Mouse (Mus musculus): ENCODE measurements around the gene Asic2. TPM values are rescaled to one million over a fixed set of nuclear protein-coding genes. Genes with fewer than 3 reads are reported as not detected.

The Asic2 gene
- polyA plus RNA-seq, 1 experiment = 39.7 TPM

GRCm38 (mm10) chr11:81071836-81072235 is 896.4 kb downstream of the Asic2 start:
- no peak for DNase-seq
- no peak overlapping the region for H3K4me3 ChIP-seq (replicated peaks; ENCODE audit: insufficient read depth, low read depth, low read length)
- 98% methylated on average over 4 of the region's 4 CpGs for WGBS
- H3K4me1 ChIP-seq (ENCODE audit: control insufficient read depth, insufficient read depth, low read length) = no peaks in the 10 kb centered on the region
- H3K27ac ChIP-seq (ENCODE audit: insufficient read depth, low read length) = no peak overlapping the region
- TF ChIP-seq POLR2A (IDR thresholded peaks at IDR 0.05; ENCODE audit: borderline replicate concordance, insufficient read depth, low read length) = no peak
- no peak for TF ChIP-seq CTCF (IDR thresholded peaks at IDR 0.05; ENCODE audit: borderline replicate concordance, insufficient read depth, low read depth, low read length)
- H3K27me3 ChIP-seq (ENCODE audit: control insufficient read depth, insufficient read depth, low read length) = no peaks in the 10 kb centered on the region

DNA sequence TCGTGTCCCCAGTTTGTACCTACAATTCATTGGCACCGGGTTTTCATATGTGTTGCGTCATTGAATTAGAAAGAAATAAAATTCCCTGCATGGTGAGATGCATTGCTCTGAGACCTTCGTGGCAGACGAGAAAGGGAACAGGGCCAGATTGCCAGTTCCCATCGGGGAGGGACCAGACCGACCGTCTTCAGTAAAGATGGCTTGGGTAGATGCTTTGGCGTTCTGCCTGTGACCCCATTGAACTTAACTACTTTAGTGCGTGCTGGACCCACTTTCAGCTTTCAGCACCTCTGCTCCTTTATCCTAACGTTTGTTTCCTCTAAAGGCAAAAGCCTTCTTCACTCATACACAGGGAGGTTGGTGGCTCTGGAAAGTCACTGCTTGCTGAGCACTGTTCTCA is 902.9 kb downstream of the Asic2 start:
- H3K4me1 ChIP-seq (ENCODE audit: control insufficient read depth, insufficient read depth, low read length) = no peaks in the 10 kb centered on the region; the same call in 1 of the 2 replicates
- TF ChIP-seq POLR2A (IDR thresholded peaks at IDR 0.05; ENCODE audit: borderline replicate concordance, insufficient read depth, low read length) = no peak
- TF ChIP-seq CTCF (IDR thresholded peaks at IDR 0.05; ENCODE audit: borderline replicate concordance, insufficient read depth, low read depth, low read length) = no peak
- 67% methylated on average over 11 of the region's 11 CpGs for WGBS
- H3K4me3 ChIP-seq (replicated peaks; ENCODE audit: insufficient read depth, low read depth, low read length) = no peak overlapping the region
- H3K27me3 ChIP-seq (ENCODE audit: control insufficient read depth, insufficient read depth, low read length) = no peaks in the 10 kb centered on the region
- DNase-seq = no peak
- no peak overlapping the region for H3K27ac ChIP-seq (ENCODE audit: insufficient read depth, low read length)

- Histone ChIP-seq H3K4me3 (replicated peaks; ENCODE audit: insufficient read depth, low read depth, low read length) (no peak overlapping the region), H3K27ac (ENCODE audit: insufficient read depth, low read length) (no peak overlapping the region), H3K27me3 (ENCODE audit: control insufficient read depth, insufficient read depth, low read length) (no peaks in the 10 kb centered on the region), H3K4me1 (ENCODE audit: control insufficient read depth, insufficient read depth, low read length) (no peaks in the 10 kb centered on the region; the same call in 1 of the 2 replicates)
- 72% methylated on average over 2 of the region's 2 CpGs for WGBS
- DNase-seq = no peak
- TF ChIP-seq POLR2A (IDR thresholded peaks at IDR 0.05; ENCODE audit: borderline replicate concordance, insufficient read depth, low read length) = no peak
- TF ChIP-seq CTCF (IDR thresholded peaks at IDR 0.05; ENCODE audit: borderline replicate concordance, insufficient read depth, low read depth, low read length) = no peak
These were observed 904.3 kb downstream of the Asic2 start for GRCm38 (mm10) chr11:81064006-81064405.

GRCm38 (mm10) chr11:81060077-81060476 is 908.2 kb downstream of the Asic2 start:
- Histone ChIP-seq H3K4me3 (replicated peaks; ENCODE audit: insufficient read depth, low read depth, low read length) (no peak overlapping the region), H3K27ac (ENCODE audit: insufficient read depth, low read length) (no peak overlapping the region), H3K27me3 (ENCODE audit: control insufficient read depth, insufficient read depth, low read length) (no peaks in the 10 kb centered on the region), H3K4me1 (ENCODE audit: control insufficient read depth, insufficient read depth, low read length) (peaks cover 6% of the 10 kb centered on the region)
- 83% methylated on average over 2 of the region's 2 CpGs for WGBS
- no peak for DNase-seq
- TF ChIP-seq CTCF (IDR thresholded peaks at IDR 0.05; ENCODE audit: borderline replicate concordance, insufficient read depth, low read depth, low read length) = no peak
- no peak for TF ChIP-seq POLR2A (IDR thresholded peaks at IDR 0.05; ENCODE audit: borderline replicate concordance, insufficient read depth, low read length)

DNA sequence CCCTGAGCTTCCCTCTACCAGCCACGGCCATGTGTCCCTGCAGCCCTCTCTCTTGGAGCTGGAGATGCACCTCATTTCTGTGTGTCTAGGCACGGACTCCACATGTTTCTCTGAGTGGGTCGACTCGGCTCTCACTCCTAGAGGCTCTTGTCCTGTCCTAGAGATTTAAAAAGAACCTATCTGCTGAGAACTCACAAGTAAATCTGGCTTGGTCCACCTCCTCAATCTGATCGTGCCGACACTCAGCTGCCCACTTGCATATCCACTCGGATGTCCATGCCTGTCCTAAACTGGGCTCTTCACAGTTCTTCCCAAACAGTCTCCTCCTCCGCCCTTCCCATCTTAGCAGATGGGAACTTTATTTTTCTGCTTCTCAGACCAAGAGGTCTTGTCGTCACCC is 908.7 kb downstream of the Asic2 start:
- no peak for DNase-seq
- H3K4me1 ChIP-seq (ENCODE audit: control insufficient read depth, insufficient read depth, low read length) = peaks cover 6% of the 10 kb centered on the region
- H3K27me3 ChIP-seq (ENCODE audit: control insufficient read depth, insufficient read depth, low read length) = no peaks in the 10 kb centered on the region
- no peak for TF ChIP-seq POLR2A (IDR thresholded peaks at IDR 0.05; ENCODE audit: borderline replicate concordance, insufficient read depth, low read length)
- TF ChIP-seq CTCF (IDR thresholded peaks at IDR 0.05; ENCODE audit: borderline replicate concordance, insufficient read depth, low read depth, low read length) = no peak
- H3K27ac ChIP-seq (ENCODE audit: insufficient read depth, low read length) = no peak overlapping the region
- 91% methylated on average over 9 of the region's 9 CpGs for WGBS
- no peak overlapping the region for H3K4me3 ChIP-seq (replicated peaks; ENCODE audit: insufficient read depth, low read depth, low read length)

GRCm38 (mm10) chr11:81057506-81057905 is 910.8 kb downstream of the Asic2 start:
- peak; percentile 18 to 58 for DNase-seq
- H3K4me1 ChIP-seq (ENCODE audit: control insufficient read depth, insufficient read depth, low read length) = peaks cover 6% of the 10 kb centered on the region
- 88% methylated on average over 3 of the region's 3 CpGs for WGBS
- no peak for TF ChIP-seq CTCF (IDR thresholded peaks at IDR 0.05; ENCODE audit: borderline replicate concordance, insufficient read depth, low read depth, low read length)
- no peak for TF ChIP-seq POLR2A (IDR thresholded peaks at IDR 0.05; ENCODE audit: borderline replicate concordance, insufficient read depth, low read length)
- no peaks in the 10 kb centered on the region for H3K27me3 ChIP-seq (ENCODE audit: control insufficient read depth, insufficient read depth, low read length)
- H3K4me3 ChIP-seq (replicated peaks; ENCODE audit: insufficient read depth, low read depth, low read length) = no peak overlapping the region
- no peak overlapping the region for H3K27ac ChIP-seq (ENCODE audit: insufficient read depth, low read length)

DNA sequence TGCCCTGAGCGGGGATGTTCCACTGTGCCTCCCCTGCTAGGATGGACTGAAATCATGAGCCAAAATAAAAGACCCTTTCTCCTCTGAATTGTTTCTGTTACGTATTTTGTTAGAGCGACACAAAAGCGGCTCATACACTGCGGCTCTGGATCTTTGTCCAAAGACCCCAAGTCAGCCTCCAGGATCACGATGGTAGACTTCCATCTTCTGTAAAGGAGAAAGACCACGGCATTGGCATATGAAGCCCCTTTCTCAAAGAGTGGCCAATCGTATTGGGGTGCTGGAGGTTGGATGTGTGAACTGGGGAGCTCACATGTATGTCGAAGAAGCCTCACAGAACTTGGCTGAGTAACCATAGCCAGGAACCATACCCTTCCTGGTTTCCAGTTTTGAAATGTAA is 911.5 kb downstream of the Asic2 start:
- H3K4me1 ChIP-seq (ENCODE audit: control insufficient read depth, insufficient read depth, low read length) = peaks cover 6% of the 10 kb centered on the region
- no peak overlapping the region for H3K27ac ChIP-seq (ENCODE audit: insufficient read depth, low read length)
- no peak overlapping the region for H3K4me3 ChIP-seq (replicated peaks; ENCODE audit: insufficient read depth, low read depth, low read length)
- TF ChIP-seq POLR2A (IDR thresholded peaks at IDR 0.05; ENCODE audit: borderline replicate concordance, insufficient read depth, low read length) = no peak
- TF ChIP-seq CTCF (IDR thresholded peaks at IDR 0.05; ENCODE audit: borderline replicate concordance, insufficient read depth, low read depth, low read length) = no peak
- DNase-seq = no peak
- WGBS = 97% methylated on average over 9 of the region's 9 CpGs
- no peaks in the 10 kb centered on the region for H3K27me3 ChIP-seq (ENCODE audit: control insufficient read depth, insufficient read depth, low read length)

DNA sequence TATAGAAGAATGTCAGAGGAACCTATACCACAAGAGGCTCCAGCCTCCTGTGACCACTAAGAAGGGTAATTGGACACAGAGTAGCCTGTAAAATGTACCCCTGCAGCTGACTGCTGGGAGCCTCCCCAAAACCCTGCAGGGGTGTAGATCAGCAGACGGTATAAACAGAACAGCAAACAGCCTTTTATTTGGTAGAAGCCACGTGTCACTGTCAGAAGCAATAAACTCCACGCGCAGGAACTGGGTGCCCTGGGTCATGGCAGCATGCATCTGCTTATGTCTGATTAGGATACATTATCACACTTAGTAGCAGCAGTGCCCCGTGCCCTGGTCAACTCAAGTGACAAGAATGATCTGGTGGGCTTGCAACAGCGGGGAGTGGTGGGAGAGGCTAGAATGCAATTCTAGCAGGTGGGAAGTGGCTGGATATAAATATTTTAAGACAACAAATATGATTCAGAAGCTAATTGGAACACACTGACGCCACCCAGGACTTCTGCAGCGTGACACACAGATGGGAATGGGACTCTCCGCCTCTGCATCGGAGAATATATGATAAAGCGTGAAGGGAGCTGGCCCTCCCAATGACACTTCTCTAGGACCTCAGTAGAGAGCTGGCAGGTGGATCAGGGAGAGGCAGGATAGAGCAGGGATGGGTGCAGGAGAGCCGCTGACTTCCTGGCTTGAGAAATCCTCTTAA is 912.7 kb downstream of the Asic2 start:
- WGBS = 43% methylated on average over 12 of the region's 12 CpGs
- peak; percentile 20 to 39 for DNase-seq
- no peak overlapping the region for H3K4me3 ChIP-seq (replicated peaks; ENCODE audit: insufficient read depth, low read depth, low read length)
- H3K4me1 ChIP-seq (ENCODE audit: control insufficient read depth, insufficient read depth, low read length) = peaks cover 10% of the 10 kb centered on the region
- no peak for TF ChIP-seq POLR2A (IDR thresholded peaks at IDR 0.05; ENCODE audit: borderline replicate concordance, insufficient read depth, low read length)
- no peak overlapping the region for H3K27ac ChIP-seq (ENCODE audit: insufficient read depth, low read length)
- H3K27me3 ChIP-seq (ENCODE audit: control insufficient read depth, insufficient read depth, low read length) = no peaks in the 10 kb centered on the region
